ENCODE assay signal across 26 mouse cellular contexts in the genomic region with DNA sequence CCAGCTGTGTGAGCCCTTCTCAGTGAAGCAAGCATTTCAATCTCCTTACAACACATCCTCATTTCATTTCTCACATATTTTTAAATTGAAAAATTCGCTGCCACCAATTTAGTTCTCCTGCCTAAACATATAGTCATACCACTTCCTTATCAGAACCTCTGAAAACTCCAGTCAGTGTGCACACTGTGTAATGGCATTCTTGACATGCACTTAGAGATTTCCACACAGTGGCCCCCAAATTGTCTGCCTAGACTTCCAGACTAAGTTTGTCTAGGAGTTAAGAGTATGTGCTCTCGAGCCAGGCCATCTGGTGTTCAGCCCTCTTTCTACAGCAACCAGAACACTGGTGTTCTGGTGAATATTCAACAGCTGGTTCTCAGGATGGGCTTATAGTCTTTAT. TPM values are rescaled to one million over a fixed set of nuclear protein-coding genes. Genes with fewer than 3 reads are reported as not detected.
DNase-seq lines count a peak whose midpoint lies in the region; ATAC-seq and TF ChIP-seq lines count a peak whose summit lies in the region.
"Had no signal": no experiment of that assay in that cellular context is flagged by ENCODE, and none has a peak within 500 bp of the region (broad histone marks: within the 10 kb centered on the region; RNA-seq: fewer than 3 reads in every experiment).

No protein-coding gene starts in this region.

- intact Hi-C loops in heart, postnatal 10 days (cut with DNase I), result no loop called here

- peak overlapping the region; percentile 74 for H3K27ac ChIP-seq in heart, embryonic 12.5 days (ENCODE audit: poor library complexity, severe bottlenecking)
- H3K27ac ChIP-seq in heart, embryonic 15.5 days, result peak overlapping the region; percentile 66
- H3K27ac ChIP-seq in lung, embryonic 16.5 days (ENCODE audit: low read length), result no peak overlapping the region
- H3K27ac ChIP-seq: embryonic facial prominence, embryonic 12.5 days; embryonic facial prominence, embryonic 15.5 days; gastrocnemius, adult 2 months; hindbrain, embryonic 14.5 days; hindbrain, postnatal 0 days had no signal

- no peaks in the 10 kb centered on the region for H3K36me3 ChIP-seq in heart, embryonic 12.5 days
- no peaks in the 10 kb centered on the region for H3K36me3 ChIP-seq in heart, embryonic 15.5 days
- H3K36me3 ChIP-seq in lung, embryonic 16.5 days (ENCODE audit: control insufficient read depth, insufficient read depth, low read length), result no peaks in the 10 kb centered on the region
- H3K36me3 ChIP-seq: embryonic facial prominence, embryonic 12.5 days; embryonic facial prominence, embryonic 15.5 days had no signal

- 0 out of 2 replicates have a peak, but pooled peaks cover 4% of the 10 kb centered on the region for H3K9me3 ChIP-seq in heart, embryonic 12.5 days (replicated peaks)
- no peaks in the 10 kb centered on the region for H3K9me3 ChIP-seq in heart, embryonic 15.5 days (replicated peaks)
- no peaks in the 10 kb centered on the region for H3K9me3 ChIP-seq in lung, embryonic 16.5 days (ENCODE audit: control insufficient read depth, low read length)
- H3K9me3 ChIP-seq: embryonic facial prominence, embryonic 12.5 days; embryonic facial prominence, embryonic 15.5 days had no signal

- H3K4me3 ChIP-seq in heart, embryonic 12.5 days, result no peak overlapping the region
- H3K4me3 ChIP-seq in heart, embryonic 15.5 days, result no peak overlapping the region
- no peak overlapping the region for H3K4me3 ChIP-seq in lung, embryonic 16.5 days (ENCODE audit: low read length)
- no peak overlapping the region for H3K4me3 ChIP-seq in lung, adult 2 months (replicated peaks; ENCODE audit: extremely low read depth, low read depth, low read length)
- H3K4me3 ChIP-seq: embryonic facial prominence, embryonic 12.5 days; embryonic facial prominence, embryonic 15.5 days; gastrocnemius, adult 2 months had no signal

- H3K4me2 ChIP-seq in heart, embryonic 12.5 days, result no peak overlapping the region
- no peak overlapping the region for H3K4me2 ChIP-seq in heart, embryonic 15.5 days
- H3K4me2 ChIP-seq in lung, embryonic 16.5 days (ENCODE audit: low read depth, low read length), result no peak overlapping the region
- H3K4me2 ChIP-seq: embryonic facial prominence, embryonic 12.5 days; embryonic facial prominence, embryonic 15.5 days; hindbrain, embryonic 14.5 days had no signal

- no peak for ATAC-seq in heart, embryonic 12.5 days (ENCODE audit: insufficient number of reproducible peaks, low FRiP score)
- ATAC-seq in heart, embryonic 15.5 days (replicated peaks; ENCODE audit: insufficient number of reproducible peaks, insufficient read depth, low FRiP score, low read depth), result no peak
- peak; percentile 73 for ATAC-seq in lung, embryonic 16.5 days (ENCODE audit: low read depth)
- ATAC-seq: CD4-positive, CD25-positive, alpha-beta regulatory T cell, adult 4 months; forebrain, embryonic 14.5 days; forebrain, postnatal 0 days; hindbrain, postnatal 0 days; inflammation-experienced regulatory T-cells, adult 6 months; intestine, embryonic 16.5 days had no signal

- H3K4me1 ChIP-seq in heart, embryonic 12.5 days (replicated peaks), result peaks cover 22% of the 10 kb centered on the region
- peaks cover 16% of the 10 kb centered on the region for H3K4me1 ChIP-seq in heart, embryonic 15.5 days (replicated peaks)
- H3K4me1 ChIP-seq in lung, embryonic 16.5 days (replicated peaks; ENCODE audit: control insufficient read depth, insufficient read depth, low read length), result no peaks in the 10 kb centered on the region; the same call in 1 of the 2 replicates
- no peaks in the 10 kb centered on the region for H3K4me1 ChIP-seq in lung, adult 2 months (ENCODE audit: control insufficient read depth, insufficient read depth, low read length)
- H3K4me1 ChIP-seq: embryonic facial prominence, embryonic 12.5 days; embryonic facial prominence, embryonic 15.5 days had no signal

- no peak overlapping the region for H3K9ac ChIP-seq in heart, embryonic 12.5 days
- H3K9ac ChIP-seq in heart, embryonic 15.5 days, result no peak overlapping the region
- H3K9ac ChIP-seq in lung, embryonic 16.5 days (ENCODE audit: low read length), result no peak overlapping the region
- H3K9ac ChIP-seq: embryonic facial prominence, embryonic 12.5 days; embryonic facial prominence, embryonic 15.5 days; forebrain, postnatal 0 days; hindbrain, embryonic 14.5 days had no signal

- TF ChIP-seq CTCF in lung, adult 2 months (IDR thresholded peaks at IDR 0.05; ENCODE audit: insufficient read depth, low read length), result no peak

- no peak for TF ChIP-seq POLR2A in lung, adult 2 months (IDR thresholded peaks at IDR 0.05; ENCODE audit: borderline replicate concordance, extremely low read depth, low read depth, low read length)

- WGBS in heart, embryonic 12.5 days, result 18% methylated on average over 2 of the region's 2 CpGs
- 35% methylated on average over 2 of the region's 2 CpGs for WGBS in heart, embryonic 15.5 days
- WGBS in lung, embryonic 16.5 days, result 31% methylated on average over 2 of the region's 2 CpGs
- WGBS in lung, adult 2 months, result 39% methylated on average over 2 of the region's 2 CpGs

- DNase-seq in heart, adult 9 months (ENCODE audit: low spot score in 2 of 2), result no peak
- DNase-seq in heart, postnatal 10 days, result no peak
- no peak for DNase-seq in lung, adult 2 months
- DNase-seq: adrenal gland, adult 2 months; adrenal gland, postnatal 14 days; cerebellum, adult 11 months; cerebellum, adult 2 months; cerebellum, adult 9-11 months; cerebellum, postnatal 25 days; forebrain, postnatal 0 days; gastrocnemius, adult 2 months; gastrocnemius, postnatal 14 days; kidney, adult 18-20 months had no signal

- H3K27me3 ChIP-seq in heart, embryonic 12.5 days (replicated peaks), result no peaks in the 10 kb centered on the region
- H3K27me3 ChIP-seq in heart, embryonic 15.5 days, result no peaks in the 10 kb centered on the region
- H3K27me3 ChIP-seq in lung, embryonic 16.5 days (ENCODE audit: control insufficient read depth, insufficient read depth, low read depth, low read length), result no peaks in the 10 kb centered on the region
- H3K27me3 ChIP-seq: embryonic facial prominence, embryonic 12.5 days; embryonic facial prominence, embryonic 15.5 days had no signal

RNA-seq across cellular contexts. Expression of gene Acan, which starts 19.5 kb away (rescaled TPM):
- polyA plus RNA-seq in heart, embryonic 12.5 days (2016; fragmentation: Nextera tagmentation; extraction: Ambion mirVana), result 0.60 and 0.94 TPM in 2 replicates
- 2.7 and 4.7 TPM in 2 replicates for polyA plus RNA-seq in heart, embryonic 15.5 days (2015; fragmentation: Nextera tagmentation; extraction: Ambion mirVana)
- 1 to 10 TPM; 1.8 to 2.3 TPM for total RNA-seq in heart, postnatal 10 days (2021)
- polyA plus RNA-seq in lung, embryonic 16.5 days (2015; fragmentation: Nextera tagmentation; extraction: Ambion mirVana), result 1.2 and 1.5 TPM in 2 replicates
- 0.06 and 0.59 TPM in 2 replicates for polyA plus RNA-seq in lung, adult 2 months (2012; rRNA removed)
- total RNA-seq: common myeloid progenitor, adult 5-6 weeks; MEL had no signal
- polyA plus RNA-seq: CD4-positive, CD25-positive, alpha-beta regulatory T cell, adult 4 months; inflammation-experienced regulatory T-cells, adult 6 months had no signal
